Mouse (Mus musculus) midbrain, embryonic 16.5 days (tissue): ENCODE results near the gene Steap4. TPM values are rescaled to one million over a fixed set of nuclear protein-coding genes. Genes with fewer than 3 reads are reported as not detected.
A peak's percentile ranks its signal among the peaks of the same experiment; 100 is the strongest.
"Not testable (repeated sequence)": the region's sequence is repeated elsewhere in the genome, so short reads cannot be mapped to it uniquely, and the experiment has no call there.

Experiments
- ATAC-seq: fragments of 200-750 bp; cut with Nextera tagmentation; 2 replicates; pipeline ENCODE4 v1.8.0; 2017; ENCODE audit warnings: moderate TSS enrichment
- H3K27ac ChIP-seq: fragments of 300-500 bp; sonication (generic); 2 replicates; pipeline ENCODE4 v1.5.1; 2014; ENCODE audit warnings: mild to moderate bottlenecking, low read length, mixed read lengths
- H3K27me3 ChIP-seq: fragments of 300-500 bp; sonication (generic); 2 replicates; pipeline ENCODE4 v1.6.1; 2014; ENCODE audit warnings: low read depth, low read length, mixed read lengths; ENCODE audit not compliant: control insufficient read depth, insufficient read depth
- H3K36me3 ChIP-seq: fragments of 300-500 bp; sonication (generic); 2 replicates; pipeline ENCODE4 v1.6.1; 2014; ENCODE audit warnings: mild to moderate bottlenecking, low read length, moderate library complexity, mixed read lengths; ENCODE audit not compliant: control insufficient read depth, insufficient read depth
- H3K4me1 ChIP-seq: fragments of 300-500 bp; sonication (generic); 2 replicates; pipeline ENCODE4 v1.6.1; 2014; ENCODE audit warnings: mild to moderate bottlenecking, low read length, mixed read lengths; ENCODE audit not compliant: control insufficient read depth, insufficient read depth
- H3K4me2 ChIP-seq: fragments of 300-500 bp; sonication (generic); 2 replicates; pipeline ENCODE4 v1.6.1; 2014; ENCODE audit warnings: mild to moderate bottlenecking, low read length, mixed read lengths
- H3K4me3 ChIP-seq: fragments of 300-500 bp; sonication (generic); 2 replicates; pipeline ENCODE4 v1.5.1; 2014; ENCODE audit warnings: low read depth, mild to moderate bottlenecking, low read length, moderate library complexity, mixed read lengths
- H3K9ac ChIP-seq: fragments of 300-500 bp; sonication (generic); 2 replicates; pipeline ENCODE4 v1.6.1; 2014; ENCODE audit warnings: low read depth, low read length, mixed read lengths
- H3K9me3 ChIP-seq: fragments of 300-500 bp; sonication (generic); replicated peaks from 2 replicates; pipeline ENCODE4 v1.6.1; 2014; ENCODE audit warnings: mild to moderate bottlenecking, low read length, mixed read lengths; ENCODE audit not compliant: control insufficient read depth, poor library complexity, severe bottlenecking
- WGBS: fragments of 180-500 bp; shearing (Covaris S2); extraction: QIAGEN DNeasy Blood & Tissue Kit; methylation state at CpG from one replicate; pipeline ENCODE4 v1.1.7; 2014; 5-methylcytosine and 5-hydroxymethylcytosine counted together
- polyA plus RNA-seq: library from polyadenylated mRNA; unstranded; fragments of >200 nt; fragmentation: Nextera tagmentation; extraction: Ambion mirVana; gene quantifications from 2 replicates; pipeline ENCODE4 v1.2.1, GENCODE M21; 2015

Steap4 gene
- polyA plus RNA-seq, 1 experiment from 2014 or later: 0.41 TPM

DNA sequence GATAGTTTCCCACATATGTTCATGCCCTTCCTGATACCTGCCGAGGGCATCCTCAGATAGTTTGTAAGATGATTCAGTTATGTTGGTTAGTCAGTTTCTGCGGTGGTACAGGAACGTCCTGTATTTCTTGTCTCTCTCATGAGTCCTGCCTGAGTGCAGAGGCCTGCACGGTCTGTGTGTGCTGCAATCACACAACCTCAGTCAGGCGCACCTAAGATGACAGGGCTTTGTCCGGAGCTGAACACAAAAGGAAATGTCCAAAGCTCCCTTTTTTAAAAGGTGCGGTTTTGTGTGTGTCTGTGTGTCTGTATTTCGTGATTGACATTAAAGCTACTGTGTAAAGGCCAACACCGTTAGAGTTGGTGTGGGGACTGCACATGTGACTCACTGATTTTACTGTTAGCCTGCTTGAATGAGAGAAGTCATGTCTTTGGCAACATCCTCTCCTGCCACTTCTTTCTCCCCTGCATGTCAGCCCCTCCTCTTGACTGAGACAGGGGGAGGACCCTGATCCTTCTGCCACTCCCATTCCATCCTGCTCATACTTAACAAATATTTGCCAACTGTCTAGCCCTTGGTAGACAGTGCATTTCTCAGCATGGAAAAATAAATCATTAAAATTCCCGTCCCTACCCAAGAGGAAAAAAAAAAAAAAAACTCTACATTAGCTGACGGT lies 14.4 kb downstream of the Steap4 start:
- WGBS: 86% methylated on average over 11 of the region's 11 CpGs
- Histone ChIP-seq H3K4me1 (no peaks in the 10 kb centered on the region), H3K9ac (no peak overlapping the region), H3K9me3 (no peaks in the 10 kb centered on the region), H3K4me3 (no peak overlapping the region), H3K4me2 (no peak overlapping the region), H3K27me3 (no peaks in the 10 kb centered on the region), H3K36me3 (no peaks in the 10 kb centered on the region), H3K27ac (no peak overlapping the region)
- ATAC-seq: no peak

DNA sequence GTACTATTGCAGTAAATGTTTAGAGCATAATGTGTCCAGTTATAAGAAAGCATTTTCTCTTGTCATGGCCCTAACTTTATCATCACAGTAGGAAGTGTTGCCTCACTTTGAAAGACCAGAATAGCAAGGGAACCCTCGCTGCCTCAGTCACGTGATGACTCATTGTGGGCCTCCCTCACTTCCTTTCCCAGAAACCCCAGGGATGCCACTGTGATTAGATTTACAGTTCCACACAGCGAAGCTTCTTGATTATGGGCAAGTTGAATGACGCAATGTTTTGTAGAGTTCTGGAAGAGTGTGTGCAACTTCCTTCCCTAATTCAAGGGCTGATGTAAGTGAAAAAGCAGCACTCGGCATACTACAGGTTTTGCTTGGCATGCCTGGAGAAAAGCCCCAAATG lies 20.3 kb downstream of the Steap4 start:
- Histone ChIP-seq H3K9me3 (no peaks in the 10 kb centered on the region), H3K36me3 (no peaks in the 10 kb centered on the region), H3K9ac (no peak overlapping the region), H3K27me3 (no peaks in the 10 kb centered on the region), H3K4me3 (no peak overlapping the region), H3K4me2 (no peak overlapping the region), H3K27ac (no peak overlapping the region), H3K4me1 (no peaks in the 10 kb centered on the region)
- 86% methylated on average over 5 of the region's 5 CpGs for WGBS
- no peak for ATAC-seq

DNA sequence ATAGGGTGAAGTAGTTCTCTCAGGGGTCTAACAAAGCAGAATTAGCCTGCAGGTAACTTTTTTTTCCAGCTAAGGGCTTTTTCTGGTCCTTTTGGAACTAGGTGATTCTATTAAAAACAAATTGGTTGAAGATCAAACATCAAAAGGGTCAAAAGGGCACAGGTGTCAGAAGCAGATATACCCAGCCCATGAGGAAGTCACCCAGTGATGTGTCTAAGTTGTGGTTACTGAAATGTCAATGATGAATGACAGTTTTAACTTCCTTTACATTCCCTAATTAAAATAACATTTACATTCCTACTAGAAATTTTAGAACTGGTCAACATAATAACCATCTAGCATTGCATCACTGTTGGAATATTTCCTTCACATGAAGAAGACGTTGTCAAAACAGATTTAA lies 27.7 kb downstream of the Steap4 start:
- Histone ChIP-seq H3K4me1 (no peaks in the 10 kb centered on the region), H3K36me3 (no peaks in the 10 kb centered on the region), H3K4me2 (no peak overlapping the region), H3K27ac (no peak overlapping the region), H3K27me3 (no peaks in the 10 kb centered on the region), H3K9me3 (no peaks in the 10 kb centered on the region), H3K4me3 (no peak overlapping the region), H3K9ac (no peak overlapping the region)
- ATAC-seq: no peak
- 72% methylated on average over 1 of the region's 1 CpGs for WGBS

DNA sequence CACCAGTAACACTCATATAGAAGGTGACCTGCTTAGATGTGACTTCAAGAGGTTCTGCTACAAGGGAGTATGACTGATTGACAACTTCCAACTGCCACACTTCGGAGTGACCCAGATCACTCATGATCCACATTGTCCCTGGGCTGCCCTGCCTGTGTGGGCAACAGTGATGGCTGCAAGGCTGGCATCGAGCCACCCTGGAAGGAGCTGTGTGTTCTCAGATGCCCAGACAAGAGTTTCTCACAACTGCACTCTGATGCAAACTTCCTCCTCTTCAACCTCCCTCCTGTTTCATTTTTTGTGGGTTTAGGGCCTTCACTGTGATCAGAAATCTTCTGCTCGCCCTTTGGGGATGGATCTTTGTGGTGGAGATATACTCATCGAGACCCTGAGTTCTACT lies 28.2 kb downstream of the Steap4 start:
- no peak overlapping the region for H3K9ac ChIP-seq
- H3K4me2 ChIP-seq: no peak overlapping the region
- H3K27me3 ChIP-seq: no peaks in the 10 kb centered on the region
- no peak for ATAC-seq
- no peaks in the 10 kb centered on the region for H3K9me3 ChIP-seq
- H3K4me3 ChIP-seq: no peak overlapping the region
- no peaks in the 10 kb centered on the region for H3K36me3 ChIP-seq
- H3K4me1 ChIP-seq: no peaks in the 10 kb centered on the region
- no peak overlapping the region for H3K27ac ChIP-seq
- 89% methylated on average over 4 of the region's 4 CpGs for WGBS

DNA sequence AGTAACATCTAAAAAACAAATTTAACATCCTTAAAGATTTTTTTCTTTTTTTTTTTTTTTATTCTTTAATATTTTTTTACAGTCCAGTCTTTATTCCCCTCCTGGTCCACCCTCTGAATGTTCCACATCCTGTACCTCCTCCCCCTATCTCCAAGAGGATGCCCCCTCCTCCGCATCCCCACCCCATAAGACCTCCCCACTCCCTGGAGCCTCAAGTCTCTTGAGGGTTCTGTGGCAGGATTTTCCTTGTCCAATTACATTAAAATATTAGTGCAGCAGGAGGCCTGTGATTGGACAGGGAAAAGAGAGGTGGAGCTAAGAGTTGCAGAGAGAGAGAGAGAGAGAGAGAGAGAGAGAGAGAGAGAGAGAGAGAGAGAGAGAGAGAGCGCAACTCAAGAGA lies 31.4 kb downstream of the Steap4 start:
- not testable (repeated sequence) for H3K27ac ChIP-seq, H3K4me2 ChIP-seq, H3K9ac ChIP-seq, H3K27me3 ChIP-seq, ATAC-seq, H3K36me3 ChIP-seq, H3K4me1 ChIP-seq, H3K4me3 ChIP-seq, H3K9me3 ChIP-seq
- WGBS: 94% methylated on average over 2 of the region's 2 CpGs

DNA sequence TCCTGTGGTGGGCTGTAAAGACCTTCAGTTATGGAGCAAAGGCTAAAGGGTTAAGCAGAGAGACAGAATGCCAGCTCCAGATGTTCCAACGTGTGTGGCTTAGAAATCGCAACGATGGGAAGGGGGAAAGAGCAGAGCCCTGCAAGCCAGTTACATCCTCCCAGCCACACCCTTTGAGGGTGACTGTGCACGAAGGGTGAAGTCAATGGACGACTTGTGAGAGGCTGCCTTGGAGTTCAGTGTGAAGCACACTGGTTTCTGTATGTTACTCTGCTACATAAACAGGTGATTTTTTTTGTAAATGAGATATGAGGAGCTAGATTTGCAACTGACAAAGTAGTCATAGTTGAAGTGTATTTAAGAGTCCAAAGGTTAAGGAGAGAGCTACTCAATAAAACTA lies 33.5 kb downstream of the Steap4 start:
- no peak for ATAC-seq
- WGBS: 66% methylated on average over 5 of the region's 5 CpGs
- Histone ChIP-seq H3K36me3 (no peaks in the 10 kb centered on the region), H3K9ac (no peak overlapping the region), H3K4me1 (0 out of 2 replicates have a peak, but pooled peaks cover 4% of the 10 kb centered on the region), H3K4me2 (no peak overlapping the region), H3K27ac (no peak overlapping the region), H3K4me3 (no peak overlapping the region), H3K27me3 (no peaks in the 10 kb centered on the region), H3K9me3 (no peaks in the 10 kb centered on the region)

DNA sequence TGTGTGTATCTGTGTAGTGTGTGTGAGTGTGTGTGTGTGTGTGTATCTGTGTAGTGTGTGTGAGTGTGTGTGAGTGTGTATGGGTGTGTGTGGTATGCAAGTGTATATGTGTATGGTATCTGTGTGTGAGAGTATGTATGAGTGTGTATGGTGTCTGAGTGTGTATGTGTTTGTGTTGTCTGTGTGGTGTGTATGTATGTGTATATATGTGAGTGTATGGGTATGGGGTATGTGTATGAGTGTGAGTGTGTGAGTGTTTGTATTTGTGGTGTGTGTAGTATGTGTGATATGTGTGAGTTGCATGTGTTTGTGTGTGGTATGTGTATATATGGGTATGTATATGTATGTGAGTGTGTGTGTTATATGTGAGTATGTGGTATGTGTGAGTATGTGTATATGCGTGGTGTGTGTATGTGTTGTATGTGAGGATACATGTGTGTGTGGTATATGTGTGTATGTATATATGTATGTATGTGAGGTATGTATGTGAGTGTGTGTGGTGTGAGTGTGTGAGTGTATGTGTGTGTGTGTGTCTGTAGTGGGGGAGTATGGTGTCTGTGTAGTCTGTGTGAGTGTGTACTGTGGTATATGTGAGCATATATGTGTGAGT lies 35.1 kb downstream of the Steap4 start:
- 97% methylated on average over 1 of the region's 1 CpGs for WGBS
- Histone ChIP-seq H3K36me3 (no peaks in the 10 kb centered on the region), H3K27ac (no peak overlapping the region), H3K4me1 (0 out of 2 replicates have a peak, but pooled peaks cover 4% of the 10 kb centered on the region), H3K27me3 (no peaks in the 10 kb centered on the region), H3K4me2 (no peak overlapping the region), H3K4me3 (no peak overlapping the region), H3K9me3 (no peaks in the 10 kb centered on the region), H3K9ac (no peak overlapping the region)
- ATAC-seq: 0 out of 2 replicates have a peak, but pooled peaks have one; percentile 29

DNA sequence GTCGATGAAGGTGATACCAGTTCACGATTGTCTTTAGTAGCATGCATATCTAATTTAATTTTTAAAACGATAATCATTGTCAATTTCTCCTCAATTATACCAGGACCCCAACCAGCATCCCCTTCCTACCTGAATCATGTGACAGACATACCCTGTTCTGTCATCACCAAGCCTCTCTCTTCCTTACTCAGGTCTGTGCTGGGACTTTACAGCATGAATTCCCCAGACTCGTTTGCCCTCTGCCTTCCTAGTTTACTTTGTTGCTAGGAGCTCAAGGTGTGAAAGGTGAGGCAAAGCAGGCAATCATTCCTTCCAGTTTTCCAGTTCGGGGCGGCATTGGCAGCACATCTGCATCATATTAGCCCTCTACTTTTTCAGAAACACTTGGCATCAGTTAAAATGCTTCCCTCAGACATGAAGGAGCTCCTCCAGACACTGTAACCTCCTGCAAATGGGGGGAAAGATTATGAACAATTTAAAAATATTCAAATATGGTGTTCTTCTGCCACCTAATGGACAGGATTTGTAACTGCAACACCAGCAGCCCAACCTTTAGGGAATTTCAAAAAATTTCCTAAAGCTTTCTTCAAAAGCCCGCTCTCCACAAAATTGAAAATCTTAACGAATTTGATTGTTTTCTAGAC lies 36.3 kb downstream of the Steap4 start:
- no peak overlapping the region for H3K4me2 ChIP-seq
- no peak overlapping the region for H3K9ac ChIP-seq
- 60% methylated on average over 8 of the region's 8 CpGs for WGBS
- no peaks in the 10 kb centered on the region for H3K9me3 ChIP-seq
- peak; percentile 84 for ATAC-seq
- H3K36me3 ChIP-seq: no peaks in the 10 kb centered on the region
- no peak overlapping the region for H3K27ac ChIP-seq
- H3K4me3 ChIP-seq: no peak overlapping the region
- 0 out of 2 replicates have a peak, but pooled peaks cover 4% of the 10 kb centered on the region for H3K4me1 ChIP-seq
- no peaks in the 10 kb centered on the region for H3K27me3 ChIP-seq

DNA sequence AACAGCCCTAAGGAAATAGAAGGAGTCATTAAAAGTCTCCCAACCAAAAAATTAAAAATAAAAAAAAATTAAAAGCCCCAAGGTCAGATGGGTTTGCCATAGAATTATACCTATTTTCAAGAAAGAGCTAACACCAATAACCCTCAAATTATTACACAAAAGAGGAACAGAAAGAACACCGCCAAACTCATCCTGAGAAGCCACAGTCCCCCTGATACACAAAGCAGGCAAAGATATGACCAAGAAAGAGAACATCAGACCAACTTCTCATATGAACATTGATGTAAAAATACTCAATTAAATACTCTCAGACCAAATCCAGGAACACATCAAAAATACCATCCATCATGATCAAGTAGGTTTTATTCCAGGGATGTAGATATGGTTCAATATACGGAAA lies 36.8 kb downstream of the Steap4 start:
- Histone ChIP-seq H3K9me3 (no peaks in the 10 kb centered on the region), H3K4me1 (0 out of 2 replicates have a peak, but pooled peaks cover 4% of the 10 kb centered on the region), H3K27ac (no peak overlapping the region), H3K27me3 (no peaks in the 10 kb centered on the region), H3K4me2 (no peak overlapping the region), H3K9ac (no peak overlapping the region), H3K36me3 (no peaks in the 10 kb centered on the region), H3K4me3 (no peak overlapping the region)
- WGBS: 97% methylated on average over 2 of the region's 2 CpGs
- ATAC-seq: no peak
